Mouse (Mus musculus): ENCODE measurements around the gene H60b. TPM values are rescaled to one million over a fixed set of nuclear protein-coding genes. Genes with fewer than 3 reads are reported as not detected.

The H60b gene
- total and polyA plus RNA-seq, 3 experiments, result not detected

DNA sequence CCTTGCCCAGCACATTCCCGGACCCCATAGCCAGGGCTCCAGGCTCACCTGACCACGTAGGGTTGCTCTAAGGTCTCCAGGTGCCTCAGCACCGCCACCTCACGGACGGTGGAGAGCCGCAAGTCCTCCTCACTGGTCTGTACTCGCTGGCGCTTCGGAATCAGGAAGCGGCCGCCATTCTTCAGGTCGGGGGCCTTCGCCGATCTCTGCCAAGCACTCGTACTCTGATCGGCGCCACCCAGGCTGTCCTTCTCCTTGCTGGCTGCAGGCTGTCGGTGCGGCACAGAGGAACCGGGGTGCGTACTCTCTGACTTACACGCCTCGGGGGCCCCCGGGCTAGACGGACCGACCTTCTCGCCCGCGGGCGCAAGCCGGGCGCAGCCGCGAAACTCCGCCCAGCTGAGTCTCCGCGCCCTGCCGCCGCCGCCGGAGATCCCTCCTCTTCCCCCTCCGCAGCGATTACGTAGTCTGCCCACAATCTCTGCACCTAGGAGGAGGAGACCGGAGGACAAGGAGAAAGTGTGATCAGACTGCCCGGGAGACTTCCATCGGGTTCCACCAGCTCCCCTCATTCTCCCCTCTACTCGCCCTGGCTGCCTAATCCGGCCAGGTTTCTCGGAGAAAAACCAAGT, 9.8 kb upstream of the H60b start (continued):
- TF ChIP-seq SIN3A (IDR thresholded peaks at IDR 0.05; ENCODE audit: low read length) (peak; percentile 48; the same call in 1 of the 2 replicates), MYC (IDR thresholded peaks at IDR 0.05; ENCODE audit: low read depth, low read length) (no peak; the same call in 1 of the 2 replicates), ZKSCAN1 (IDR thresholded peaks at IDR 0.05; ENCODE audit: borderline replicate concordance, low read depth, low read length) (no peak), ETS1 (conservative IDR thresholded peaks at IDR 0.05; ENCODE audit: low read depth, low read length) (no peak)

DNA sequence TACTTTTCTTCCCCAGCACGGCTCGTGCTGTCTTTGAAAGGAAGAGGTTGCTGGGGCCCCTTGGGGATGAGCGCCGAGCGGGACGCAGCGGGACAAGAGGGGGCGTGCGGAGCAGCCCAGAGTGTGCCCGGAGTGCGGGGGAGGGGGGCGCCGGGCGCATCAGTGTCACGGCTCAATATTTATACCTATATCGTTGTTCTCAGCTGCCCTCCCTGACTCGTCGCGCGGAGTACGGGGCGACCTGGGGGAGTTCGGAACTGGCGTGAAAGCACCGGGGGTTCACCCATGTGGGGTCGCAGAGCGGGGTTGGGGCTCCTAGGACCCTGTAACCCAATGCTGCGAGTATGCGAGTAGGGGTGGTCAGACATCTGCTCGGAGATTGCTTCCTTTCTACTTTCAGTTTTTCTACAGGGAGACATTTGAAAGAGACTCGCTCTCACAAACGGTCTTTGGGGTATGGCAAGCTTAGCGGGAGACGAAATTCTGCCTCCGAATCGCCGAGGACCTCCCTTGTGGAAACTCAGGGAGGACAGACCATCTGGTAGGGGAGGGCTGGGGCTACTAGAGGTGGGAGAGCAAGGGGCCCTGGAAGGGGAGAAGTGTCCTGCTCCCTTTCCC, 9.2 kb upstream of the H60b start, which contains the start of gene E030030I06Rik:
Gene E030030I06Rik (minus strand): TSS at position 198 of the 618 bp plus-strand sequence.
- in situ Hi-C loops (cut with MboI; ENCODE audit: low pct_ligation_motif_present, low pct_unique_long_range_greater_than_20kb, low sequenced_read_pairs) (loop anchor here (25.0 kb wide), 1 partner anchor 112 kb away; no protein-coding TSS in a partner anchor), dilution Hi-C loops (cut with MboI; ENCODE audit: extremely low pct_ligation_motif_present, extremely low pct_unique_long_range_greater_than_20kb, low sequenced_read_pairs) (no loop called here)
- Histone ChIP-seq H3K27ac (ENCODE audit: insufficient read depth, low read depth) (peak within 1 kb of the TSS; percentile 37; the same call in 1 of the 2 replicates), H3K79me2 (replicated peaks; ENCODE audit: control insufficient read depth, extremely low read depth, insufficient read depth, poor library complexity, severe bottlenecking) (no peaks in the 10 kb centered on the region), H3K9me3 (replicated peaks; ENCODE audit: low read length) (peaks cover 2% of the 10 kb centered on the region), H3K4me3 (replicated peaks in 1 of 3; ENCODE audit: low read depth in 2 of 3, low read length in 2 of 3, poor library complexity in 1 of 3) (peak within 1 kb of the TSS; percentile 65 to 78 (median 70)), H3K4me2 (ENCODE audit: insufficient read depth, low read depth, poor library complexity, severe bottlenecking) (peak within 1 kb of the TSS; percentile 83), H3K9ac (ENCODE audit: insufficient read depth, low read depth) (peak within 1 kb of the TSS; percentile 68), H3K36me3 (replicated peaks in 1 of 2; ENCODE audit: control insufficient read depth in 1 of 2, insufficient read depth in 1 of 2, low read length in 1 of 2) (peaks cover 0 to 7% of the 10 kb centered on the region in 2 experiments), H3K4me1 (ENCODE audit: control insufficient read depth in 1 of 2, insufficient read depth in 2 of 2) (peaks cover 0 to 3% of the 10 kb centered on the region in 2 experiments; a peak in 1 of 4 replicates), H3K27me3 (replicated peaks) (peaks cover 2% of the 10 kb centered on the region)
- TF ChIP-seq MAZ (IDR thresholded peaks at IDR 0.05; ENCODE audit: low read depth, low read length) (no peak), BHLHE40 (IDR thresholded peaks at IDR 0.05; ENCODE audit: low read depth, low read length) (peak; percentile 62), USF1 (IDR thresholded peaks at IDR 0.05; ENCODE audit: low read depth, low read length) (no peak), RCOR1 (conservative IDR thresholded peaks at IDR 0.05; ENCODE audit: low read depth, low read length) (no peak)
- DNase-seq (ENCODE audit: extremely low read depth), result peak; percentile 18

DNA sequence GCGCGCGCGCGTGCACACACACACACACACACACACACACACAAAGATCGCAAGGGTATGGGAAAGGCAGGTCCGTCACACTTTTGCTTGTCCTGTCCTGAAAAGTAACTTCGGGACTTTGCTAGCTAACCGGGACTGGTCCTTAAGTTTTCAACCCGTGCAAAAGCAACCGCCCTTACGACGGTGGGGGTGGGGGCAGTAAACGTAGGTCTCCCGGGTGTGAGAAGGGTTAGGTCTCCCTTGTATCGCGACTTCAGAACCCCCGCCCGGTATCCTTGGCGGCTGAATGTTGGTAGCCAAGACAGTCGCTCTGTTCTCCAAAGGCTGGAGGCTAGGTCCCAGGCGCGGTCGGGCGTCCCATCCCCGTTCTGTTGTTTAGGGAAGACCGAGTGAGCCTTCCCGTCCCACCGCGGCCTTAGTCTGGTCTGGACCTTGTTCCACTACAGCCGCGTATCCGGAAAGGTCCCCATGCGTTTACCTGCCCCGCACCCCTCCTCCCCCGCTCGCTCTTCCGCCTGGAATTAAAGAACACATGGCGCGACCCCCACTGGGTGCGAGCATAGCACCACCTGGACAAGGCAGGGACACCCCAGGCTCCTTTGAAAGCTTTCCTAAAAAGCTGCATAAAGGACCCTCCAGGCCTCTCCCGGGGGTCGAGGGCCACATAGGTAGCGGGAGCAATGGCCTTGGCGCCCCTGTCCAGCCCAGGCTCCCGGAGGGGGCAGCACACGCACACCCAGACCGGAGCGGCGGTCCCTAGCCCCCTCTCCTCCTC, 8.5 kb upstream of the H60b start:
- Histone ChIP-seq H3K4me1 (ENCODE audit: control insufficient read depth in 1 of 2, insufficient read depth in 2 of 2) (peaks cover 0 to 3% of the 10 kb centered on the region in 2 experiments; a peak in 1 of 4 replicates), H3K9me3 (replicated peaks; ENCODE audit: low read length) (peaks cover 2% of the 10 kb centered on the region), H3K27me3 (replicated peaks) (peaks cover 2% of the 10 kb centered on the region), H3K9ac (ENCODE audit: insufficient read depth, low read depth) (peak overlapping the region; percentile 68; the same call in 1 of the 2 replicates), H3K27ac (ENCODE audit: insufficient read depth, low read depth) (no peak overlapping the region), H3K4me2 (ENCODE audit: insufficient read depth, low read depth, poor library complexity, severe bottlenecking) (peak overlapping the region; percentile 52), H3K36me3 (replicated peaks in 1 of 2; ENCODE audit: control insufficient read depth in 1 of 2, insufficient read depth in 1 of 2, low read length in 1 of 2) (peaks cover 0 to 7% of the 10 kb centered on the region in 2 experiments), H3K4me3 (replicated peaks in 1 of 3; ENCODE audit: low read depth in 2 of 3, low read length in 2 of 3, poor library complexity in 1 of 3) (peak overlapping the region; percentile 65 to 78 (median 70)), H3K79me2 (replicated peaks; ENCODE audit: control insufficient read depth, extremely low read depth, insufficient read depth, poor library complexity, severe bottlenecking) (no peaks in the 10 kb centered on the region)
- DNase-seq (ENCODE audit: extremely low read depth), result peak; percentile 12
- TF ChIP-seq BHLHE40 (IDR thresholded peaks at IDR 0.05; ENCODE audit: low read depth, low read length) (peak; percentile 32; the same call in 1 of the 2 replicates), SMC3 (IDR thresholded peaks at IDR 0.05; ENCODE audit: low read depth, low read length) (no peak)
- dilution Hi-C loops (cut with MboI; ENCODE audit: extremely low pct_ligation_motif_present, extremely low pct_unique_long_range_greater_than_20kb, low sequenced_read_pairs) (no loop called here), in situ Hi-C loops (cut with MboI; ENCODE audit: low pct_ligation_motif_present, low pct_unique_long_range_greater_than_20kb, low sequenced_read_pairs) (loop anchor here (25.0 kb wide), 1 partner anchor 113 kb away; no protein-coding TSS in a partner anchor)
